8 mouse cellular contexts compared by ENCODE assay signal in the genomic region with DNA sequence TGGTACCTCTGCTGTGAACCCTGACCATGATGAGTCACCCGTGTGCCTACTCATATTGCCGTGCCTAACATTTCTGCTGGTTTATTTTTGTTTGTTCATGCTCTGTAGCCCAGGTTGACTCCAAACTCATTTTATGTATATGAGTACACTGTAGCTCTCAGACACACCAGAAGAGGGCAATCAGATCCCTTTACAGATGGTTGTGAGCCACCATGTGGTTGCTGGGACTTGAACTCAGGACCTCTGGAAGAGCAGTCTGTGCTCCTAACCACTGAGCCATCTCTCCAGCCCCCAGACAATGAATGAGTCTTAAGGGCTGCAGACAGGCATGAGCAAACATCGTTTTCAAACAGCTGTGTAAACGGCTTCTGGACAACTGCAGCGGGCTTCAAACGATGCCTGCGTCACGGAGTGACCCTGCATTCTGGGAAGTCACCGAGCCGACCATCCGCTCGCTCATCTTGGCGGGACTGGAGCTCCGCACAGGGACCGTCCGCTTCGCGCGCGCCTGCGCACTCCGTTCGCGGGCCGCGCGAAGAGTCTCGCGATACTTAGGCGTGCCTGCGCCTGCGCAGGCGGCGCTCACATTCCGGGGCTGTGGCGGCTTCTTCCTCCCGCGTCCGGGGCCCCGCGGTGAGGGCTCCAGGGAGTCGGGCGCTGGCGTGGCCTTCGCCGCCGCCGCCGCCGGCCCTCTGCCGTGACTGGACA. TPM values are rescaled to one million over a fixed set of nuclear protein-coding genes. Genes with fewer than 3 reads are reported as not detected.
DNase-seq lines count a peak whose midpoint lies in the region; ATAC-seq and TF ChIP-seq lines count a peak whose summit lies in the region.

A gene (plus strand): TSS at position 590 of the 708 bp plus-strand sequence.

- ATAC-seq in CD4-positive, CD25-positive, alpha-beta regulatory T cell, adult 4 months = peak; percentile 91
- peak; percentile 97 for ATAC-seq in heart, embryonic 15.5 days (replicated peaks; ENCODE audit: insufficient number of reproducible peaks, insufficient read depth, low FRiP score, low read depth)
- ATAC-seq in liver, embryonic 14.5 days (ENCODE audit: insufficient read depth) = peak; percentile 97
- peak; percentile 96 for ATAC-seq in neural tube, embryonic 11.5 days (ENCODE audit: insufficient read depth, low FRiP score, low TSS enrichment)
- peak; percentile 97 for ATAC-seq in stomach, postnatal 0 days (ENCODE audit: low FRiP score, low TSS enrichment)

- no peaks in the 10 kb centered on the region for H3K9me3 ChIP-seq in forebrain, embryonic 10.5 days
- H3K9me3 ChIP-seq in heart, embryonic 15.5 days (replicated peaks) = no peaks in the 10 kb centered on the region
- H3K9me3 ChIP-seq in liver, embryonic 14.5 days (ENCODE audit: control insufficient read depth, low read length) = no peaks in the 10 kb centered on the region
- no peaks in the 10 kb centered on the region for H3K9me3 ChIP-seq in neural tube, embryonic 11.5 days (ENCODE audit: control insufficient read depth, low read length)
- H3K9me3 ChIP-seq in stomach, postnatal 0 days (ENCODE audit: control insufficient read depth, low read length) = no peaks in the 10 kb centered on the region

- peaks cover 22% of the 10 kb centered on the region for H3K36me3 ChIP-seq in forebrain, embryonic 10.5 days (replicated peaks)
- H3K36me3 ChIP-seq in heart, embryonic 15.5 days = no peaks in the 10 kb centered on the region
- no peaks in the 10 kb centered on the region for H3K36me3 ChIP-seq in liver, embryonic 14.5 days (replicated peaks; ENCODE audit: control insufficient read depth, insufficient read depth, low read depth)
- H3K36me3 ChIP-seq in neural tube, embryonic 11.5 days (ENCODE audit: control insufficient read depth, insufficient read depth, low read length) = no peaks in the 10 kb centered on the region
- H3K36me3 ChIP-seq in stomach, postnatal 0 days (ENCODE audit: control insufficient read depth, insufficient read depth, low read length) = no peaks in the 10 kb centered on the region

- peaks cover 34% of the 10 kb centered on the region for H3K4me1 ChIP-seq in forebrain, embryonic 10.5 days
- H3K4me1 ChIP-seq in heart, embryonic 15.5 days (replicated peaks) = peaks cover 35% of the 10 kb centered on the region
- peaks cover 19% of the 10 kb centered on the region in 2 experiments for H3K4me1 ChIP-seq in liver, embryonic 14.5 days (replicated peaks; ENCODE audit: control insufficient read depth in 2 of 2, insufficient read depth in 2 of 2, low read length in 1 of 2)
- H3K4me1 ChIP-seq in neural tube, embryonic 11.5 days (ENCODE audit: control insufficient read depth, insufficient read depth, low read length) = peaks cover 20% of the 10 kb centered on the region
- H3K4me1 ChIP-seq in stomach, postnatal 0 days (replicated peaks; ENCODE audit: control insufficient read depth, insufficient read depth) = peaks cover 8% of the 10 kb centered on the region

- peak within 1 kb of the TSS; percentile 100 for H3K9ac ChIP-seq in heart, embryonic 15.5 days
- peak within 1 kb of the TSS; percentile 91 for H3K9ac ChIP-seq in liver, embryonic 14.5 days (replicated peaks)
- H3K9ac ChIP-seq in neural tube, embryonic 11.5 days (ENCODE audit: low read length) = peak within 1 kb of the TSS; percentile 100
- H3K9ac ChIP-seq in stomach, postnatal 0 days (ENCODE audit: low read length) = peak within 1 kb of the TSS; percentile 100

- TF ChIP-seq EP300 in liver, embryonic 14.5 days (IDR thresholded peaks at IDR 0.05; ENCODE audit: low read depth) = peak; percentile 77
- TF ChIP-seq EP300 in stomach, postnatal 0 days (optimal IDR thresholded peaks at IDR 0.05) = peak; percentile 98

- H3K27me3 ChIP-seq in forebrain, embryonic 10.5 days (ENCODE audit: poor library complexity, severe bottlenecking) = no peaks in the 10 kb centered on the region
- no peaks in the 10 kb centered on the region for H3K27me3 ChIP-seq in heart, embryonic 15.5 days
- H3K27me3 ChIP-seq in liver, embryonic 14.5 days (ENCODE audit: control insufficient read depth, insufficient read depth, low read length) = no peaks in the 10 kb centered on the region
- no peaks in the 10 kb centered on the region for H3K27me3 ChIP-seq in neural tube, embryonic 11.5 days (ENCODE audit: control insufficient read depth, insufficient read depth, low read length)
- H3K27me3 ChIP-seq in stomach, postnatal 0 days (ENCODE audit: control insufficient read depth, insufficient read depth, low read length) = no peaks in the 10 kb centered on the region

- WGBS in forebrain, embryonic 10.5 days = 3% methylated on average over 51 of the region's 51 CpGs
- WGBS in heart, embryonic 15.5 days = 2% methylated on average over 49 of the region's 51 CpGs
- under 1% methylated on average over 51 of the region's 51 CpGs for WGBS in liver, embryonic 14.5 days (ENCODE audit: insufficient replicate concordance)
- 3% methylated on average over 45 of the region's 51 CpGs for WGBS in neural tube, embryonic 11.5 days
- 1% methylated on average over 50 of the region's 51 CpGs for WGBS in stomach, postnatal 0 days

- peak; percentile 90 for DNase-seq in c-Kit-negative CD71-positive TER-119-positive erythroid progenitor cells, embryonic 14.5 days (ENCODE audit: low read depth, low spot score)
- DNase-seq in forebrain, embryonic 10.5 days (ENCODE audit: extremely low spot score, low spot score) = peak; percentile 91
- DNase-seq in kidney, postnatal 25 days = peak; percentile 89 to 94
- peak; percentile 84 to 87 (median 84) for DNase-seq in liver, embryonic 14.5 days (ENCODE audit: low read depth in 3 of 3, low spot score in 3 of 3)
- DNase-seq in neural tube, embryonic 11.5 days (ENCODE audit: low spot score) = peak; percentile 97
- peak; percentile 90 for DNase-seq in stomach, postnatal 0 days (ENCODE audit: low spot score)

- peak within 1 kb of the TSS; percentile 98 for H3K4me3 ChIP-seq in forebrain, embryonic 10.5 days
- peak within 1 kb of the TSS; percentile 100 for H3K4me3 ChIP-seq in heart, embryonic 15.5 days
- peak within 1 kb of the TSS; percentile 69 to 88 for H3K4me3 ChIP-seq in liver, embryonic 14.5 days (ENCODE audit: insufficient read depth in 1 of 2, low read depth in 2 of 2, low read length in 2 of 2)
- H3K4me3 ChIP-seq in neural tube, embryonic 11.5 days (ENCODE audit: low read depth, low read length) = peak within 1 kb of the TSS; percentile 99
- peak within 1 kb of the TSS; percentile 99 for H3K4me3 ChIP-seq in stomach, postnatal 0 days (ENCODE audit: low read depth, low read length)

- H3K27ac ChIP-seq in forebrain, embryonic 10.5 days = peak within 1 kb of the TSS; percentile 100
- peak within 1 kb of the TSS; percentile 99 for H3K27ac ChIP-seq in heart, embryonic 15.5 days
- H3K27ac ChIP-seq in liver, embryonic 14.5 days = peak within 1 kb of the TSS; percentile 66
- H3K27ac ChIP-seq in neural tube, embryonic 11.5 days (ENCODE audit: low read depth, low read length) = peak within 1 kb of the TSS; percentile 98
- peak within 1 kb of the TSS; percentile 99 for H3K27ac ChIP-seq in stomach, postnatal 0 days (replicated peaks)

- peak; percentile 30; the same call in 1 of the 2 replicates for TF ChIP-seq CTCF in liver, embryonic 14.5 days (IDR thresholded peaks at IDR 0.05; ENCODE audit: low read depth)
- TF ChIP-seq CTCF in stomach, postnatal 0 days (IDR thresholded peaks at IDR 0.05; ENCODE audit: low read depth) = peak; percentile 48

- peak within 1 kb of the TSS; percentile 77 for H3K4me2 ChIP-seq in heart, embryonic 15.5 days
- H3K4me2 ChIP-seq in liver, embryonic 14.5 days (ENCODE audit: low read depth) = peak within 1 kb of the TSS; percentile 94
- H3K4me2 ChIP-seq in neural tube, embryonic 11.5 days (ENCODE audit: low read depth) = peak within 1 kb of the TSS; percentile 84
- H3K4me2 ChIP-seq in stomach, postnatal 0 days (replicated peaks; ENCODE audit: low read depth) = peak within 1 kb of the TSS; percentile 50

RNA-seq across cellular contexts. Expression of the gene that starts here (rescaled TPM):
- polyA plus RNA-seq in CD4-positive, CD25-positive, alpha-beta regulatory T cell, adult 4 months (2017; shearing (Covaris generic)) = 10 to 100 TPM; 12.8 to 14.2 TPM
- polyA plus RNA-seq in forebrain, embryonic 10.5 days (2016; fragmentation: Nextera tagmentation; extraction: Ambion mirVana) = 46.7 and 48.7 TPM in 2 replicates
- polyA plus RNA-seq in heart, embryonic 15.5 days (2015; fragmentation: Nextera tagmentation; extraction: Ambion mirVana) = 50.5 and 54.9 TPM in 2 replicates
- polyA plus RNA-seq in liver, embryonic 14.5 days (2012; rRNA removed) = 14.7 and 17.4 TPM in 2 replicates
- 8.4 and 9.7 TPM in 2 replicates for polyA plus RNA-seq in liver, embryonic 14.5 days (2014; fragmentation: Nextera tagmentation; extraction: Ambion mirVana)
- polyA plus RNA-seq in neural tube, embryonic 11.5 days (2014; fragmentation: Nextera tagmentation; extraction: Ambion mirVana) = 73.8 and 77.8 TPM in 2 replicates
- 25.4 and 26.1 TPM in 2 replicates for polyA plus RNA-seq in stomach, postnatal 0 days (2015; fragmentation: Nextera tagmentation; extraction: Ambion mirVana)

Comparison
In these comparisons a context has a peak if more than half of its experiments do, and no peak if none do; other contexts are left out.
1. Peak in every context shown above with its lines: DNase-seq, ATAC-seq, H3K4me3 ChIP-seq and H3K27ac ChIP-seq.